Mouse (Mus musculus) gastrocnemius, adult 18-20 months (tissue): ENCODE data around the gene Gm29776. TPM values are rescaled to one million over a fixed set of nuclear protein-coding genes. Genes with fewer than 3 reads are reported as not detected.

Experiments used
- DNase-seq: peaks from one replicate; pipeline ENCODE4 v3.0.0; 2021; ENCODE audit warnings: low spot score
- microRNA-seq: library from miRNA; unstranded; fragments of <30 nt; microRNA quantifications from one replicate; pipeline ENCODE4 v1.2.0, GENCODE M21; 2021
- total RNA-seq, 2 experiments: library from RNA; stranded (reverse); gene quantifications; 2 replicates each; pipeline ENCODE4 v1.2.3; 2021

Gm29776 gene
- total RNA-seq, 2 experiments from 2014 or later = not detected

DNA sequence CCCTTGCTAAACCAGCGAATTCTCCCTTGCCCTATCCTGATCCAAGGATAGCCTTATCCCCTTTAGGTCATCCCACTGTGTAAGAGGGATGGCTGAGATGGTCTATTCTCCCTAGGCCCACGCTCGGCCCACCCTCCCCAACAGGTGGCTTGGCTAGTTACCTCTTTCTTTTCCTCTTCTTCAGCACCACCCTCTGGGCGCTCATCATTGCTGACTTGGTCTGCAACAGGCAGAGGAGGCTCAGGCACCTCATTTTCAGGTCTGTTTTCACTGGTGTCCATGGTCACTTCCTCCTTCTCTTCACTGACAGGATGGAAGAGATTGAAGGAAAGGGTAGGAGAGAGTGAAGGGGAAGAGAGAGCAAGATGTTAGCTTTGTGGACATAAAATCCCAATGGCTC, 47.1 kb downstream of the Gm29776 start:
- no peak for DNase-seq

DNA sequence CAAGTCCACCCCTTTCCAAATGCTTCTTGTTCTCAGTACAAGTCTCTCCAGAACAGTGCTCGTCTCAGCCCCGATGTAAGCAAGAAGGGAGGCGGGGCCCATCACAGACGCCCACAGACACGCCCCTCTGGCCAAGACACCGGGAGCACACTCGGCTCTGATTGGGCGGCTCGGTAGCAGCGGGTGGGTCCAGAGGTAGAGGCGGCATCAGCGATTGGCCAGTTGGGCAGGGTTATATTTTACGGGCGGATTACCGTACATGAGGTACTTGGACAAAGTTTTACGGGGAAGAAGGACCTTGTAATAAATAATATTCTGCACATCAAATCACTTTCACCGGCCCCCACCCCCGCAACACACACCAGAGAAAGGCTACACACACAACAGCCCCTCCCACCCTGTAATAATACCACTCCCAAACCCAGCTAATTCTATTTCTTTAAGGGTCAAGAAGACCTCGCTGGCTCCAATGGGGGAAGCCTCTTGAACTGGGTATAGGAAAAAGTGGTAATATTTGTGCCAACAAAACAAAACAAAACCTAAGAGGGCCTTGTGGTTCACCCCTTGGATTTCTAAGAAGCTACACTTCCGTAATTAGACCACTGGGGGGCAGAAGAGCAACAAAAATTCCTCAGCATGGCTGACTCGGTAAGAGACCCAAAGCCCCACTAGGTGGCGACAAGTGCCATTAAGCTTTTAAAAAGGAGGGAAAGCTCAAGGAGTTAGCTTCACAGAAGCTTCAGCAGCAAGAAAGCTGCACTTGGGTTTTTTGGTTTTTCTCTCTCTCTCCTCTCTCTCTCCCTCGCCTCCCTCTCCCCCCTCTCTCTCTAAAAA, 47.8 kb downstream of the Gm29776 start:
- peak; percentile 88 for DNase-seq

DNA sequence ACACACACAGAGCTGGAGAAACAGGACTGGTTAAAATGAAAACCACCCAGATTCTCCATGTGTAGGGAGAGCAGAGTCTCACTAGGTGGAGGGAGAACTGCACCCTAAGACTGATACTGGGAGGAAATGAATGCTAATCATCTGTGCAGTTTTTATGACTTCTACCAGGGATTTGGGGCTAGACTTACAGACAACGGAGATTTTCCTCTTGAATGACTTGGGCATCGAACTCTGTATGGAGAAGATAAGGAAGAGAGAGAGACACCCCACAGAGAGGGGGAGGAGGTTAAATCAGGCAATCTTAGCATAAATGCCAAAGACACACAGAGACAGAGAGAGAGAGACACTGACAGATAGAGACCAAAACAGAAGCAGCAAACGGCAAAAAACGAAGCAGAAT, 50.7 kb downstream of the Gm29776 start:
- DNase-seq = no peak

DNA sequence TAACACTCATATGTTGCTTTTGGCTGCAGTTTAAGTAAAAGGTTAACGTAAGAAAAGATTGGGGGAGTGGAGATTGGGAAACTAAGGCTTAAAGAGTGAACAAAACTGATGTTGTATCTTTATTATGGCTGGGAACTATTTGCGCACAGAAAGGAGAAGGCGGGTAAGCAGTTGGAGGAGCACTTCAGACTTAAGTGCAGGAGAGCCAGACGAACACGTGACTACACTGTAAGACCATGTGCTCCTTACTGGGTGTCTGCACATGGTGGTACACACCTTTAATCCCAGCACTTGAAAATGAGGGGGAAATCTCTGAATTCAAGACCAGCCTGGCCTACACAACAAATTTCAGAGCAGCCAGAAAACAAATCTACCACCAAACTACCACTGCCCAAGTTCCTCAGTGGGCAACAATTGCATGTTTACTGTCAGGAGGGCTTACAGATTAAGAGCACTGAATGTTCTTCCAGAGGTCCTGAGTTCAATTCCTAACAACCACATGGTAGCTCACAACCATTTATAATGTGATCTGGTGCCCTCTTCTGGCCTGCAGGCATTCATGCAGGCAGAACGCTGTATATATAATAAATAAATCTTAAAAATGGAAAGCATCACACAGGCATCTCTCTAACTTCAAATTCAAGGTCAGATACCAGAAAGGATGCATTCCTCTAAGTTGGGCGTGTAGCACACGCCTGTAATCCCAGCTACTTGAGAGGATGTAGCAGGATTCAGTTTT, 51.6 kb downstream of the Gm29776 start:
- DNase-seq = no peak

DNA sequence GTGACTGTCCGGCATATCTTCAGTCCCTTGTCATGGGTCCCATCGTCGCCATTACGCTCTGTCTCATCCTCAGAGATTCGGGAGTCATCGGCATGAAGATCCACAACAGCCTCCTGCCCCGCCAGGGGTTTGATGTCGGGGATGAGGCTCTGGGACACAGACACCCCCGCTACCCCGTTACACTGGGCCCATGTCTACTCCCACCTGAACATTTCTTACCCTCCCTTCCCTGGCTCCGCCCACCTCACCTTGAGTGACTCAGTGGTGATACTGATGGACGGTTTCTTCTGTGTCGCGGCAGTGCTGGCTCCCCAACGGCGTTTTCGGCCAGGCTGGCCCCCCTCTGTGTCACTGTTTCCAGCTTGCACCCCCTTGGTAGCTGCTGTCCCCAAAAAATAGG, 52.2 kb downstream of the Gm29776 start:
- DNase-seq = no peak

DNA sequence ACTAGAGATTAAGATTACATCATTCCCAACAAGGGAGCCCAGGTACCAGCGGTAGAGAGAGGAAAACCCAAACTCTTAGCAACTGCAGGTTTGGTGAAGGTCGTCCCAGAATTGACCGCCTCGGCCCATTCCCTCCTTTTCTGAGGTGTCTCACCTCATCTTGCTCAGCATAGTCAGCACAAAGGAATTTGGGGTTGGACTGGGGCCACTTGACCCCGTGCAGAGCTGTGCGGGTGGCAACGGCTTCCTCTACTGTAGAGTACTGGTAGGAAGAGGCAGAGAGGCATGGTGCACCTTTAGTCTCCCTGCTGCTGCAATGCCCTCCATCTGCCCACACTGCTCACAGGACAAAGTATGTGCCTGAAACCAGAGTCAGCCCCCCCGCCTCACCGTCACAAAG, 54.3 kb downstream of the Gm29776 start:
- DNase-seq = no peak

DNA sequence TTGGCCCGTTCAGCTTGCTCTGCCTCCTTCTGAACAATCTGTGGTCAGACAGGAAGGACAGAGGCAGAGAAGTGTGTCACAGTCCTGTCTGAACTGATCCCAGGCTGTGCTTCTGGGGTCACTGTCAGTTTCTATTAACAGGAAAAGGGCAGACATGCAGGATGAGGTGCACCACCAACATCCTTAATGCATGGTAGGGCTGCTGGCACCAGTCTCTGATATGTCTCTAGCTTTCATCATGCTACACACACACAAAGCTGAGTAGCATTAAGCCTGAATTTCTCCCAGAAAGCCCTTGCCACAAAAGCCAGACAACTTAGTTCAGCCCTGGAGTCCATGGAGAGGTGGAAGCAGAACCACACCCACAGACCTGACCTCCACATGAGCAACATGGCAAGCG, 55.6 kb downstream of the Gm29776 start:
- DNase-seq = no peak

Small RNAs within 50 kb of the gene (microRNA-seq; reads per million reads assigned to microRNA genes)
- gene Mir6948 = not detected

Other genes starting within 250 kb of the Gm29776 start
- gene Lrp10, start 234.7 kb downstream of the Gm29776 start, total RNA-seq = 10 to 100 TPM; 28.5 to 31.2 TPM
- not detected for gene Rem2, start 222.7 kb downstream of the Gm29776 start, total RNA-seq
- 10 to 100 TPM; 29.6 to 32.1 TPM for gene Prmt5, start 181.3 kb downstream of the Gm29776 start, total RNA-seq
- gene Haus4, start 144.2 kb downstream of the Gm29776 start, total RNA-seq = 1 to 10 TPM; 2.5 to 3.0 TPM
- 1 to 10 TPM in 1 of 2 experiments, under 1 TPM in 1; 0.91 to 1.6 TPM for gene Ajuba, start 121.3 kb downstream of the Gm29776 start, total RNA-seq
- 1 to 10 TPM; 2.6 to 3.9 TPM for gene 4931414P19Rik, start 92.8 kb downstream of the Gm29776 start, total RNA-seq
- 100 to 1,000 TPM; 162 to 169 TPM for gene Psmb5, start 80.8 kb downstream of the Gm29776 start, total RNA-seq
- not detected for gene Psmb11, start 77.4 kb downstream of the Gm29776 start, total RNA-seq
- not detected for gene Gm17606, start 57.9 kb downstream of the Gm29776 start, total RNA-seq
- gene Cdh24, start 57.5 kb downstream of the Gm29776 start, total RNA-seq = under 1 TPM; 0.07 to 0.11 TPM
- 10 to 100 TPM in 1 of 2 experiments, 1 to 10 TPM in 1; 7.8 to 10.6 TPM for gene 1700123O20Rik, start 12.6 kb downstream of the Gm29776 start, total RNA-seq
- gene Acin1, start 11.9 kb downstream of the Gm29776 start, total RNA-seq = 10 to 100 TPM; 62.6 to 72.6 TPM
- not detected for gene Cebpe, start 13.3 kb upstream of the Gm29776 start, total RNA-seq
- 10 to 100 TPM; 10.7 to 24.4 TPM for gene Slc7a8, start 83.1 kb upstream of the Gm29776 start, total RNA-seq
- gene Rnf212b, start 115.3 kb upstream of the Gm29776 start, total RNA-seq = 1 to 10 TPM; 3.0 to 4.1 TPM
- 1 to 10 TPM; 4.3 to 5.1 TPM for gene Homez, start 172.1 kb upstream of the Gm29776 start, total RNA-seq
- gene Ppp1r3e, start 178.7 kb upstream of the Gm29776 start, total RNA-seq = 1 to 10 TPM; 2.4 to 4.5 TPM
- 10 to 100 TPM; 22.3 to 27.3 TPM for gene Bcl2l2, start 184.5 kb upstream of the Gm29776 start, total RNA-seq
- gene Gm20521, start 184.6 kb upstream of the Gm29776 start, total RNA-seq = 1 to 10 TPM; 2.9 to 3.0 TPM
- 10 to 100 TPM; 46.1 to 51.0 TPM for gene Pabpn1, start 193.7 kb upstream of the Gm29776 start, total RNA-seq
- gene Slc22a17, start 214.3 kb upstream of the Gm29776 start, total RNA-seq = 1 to 10 TPM; 1.2 to 1.3 TPM
- gene Efs, start 227.3 kb upstream of the Gm29776 start, total RNA-seq = 1 to 10 TPM in 1 of 2 experiments, under 1 TPM in 1; 0.78 to 1.5 TPM
- gene Il25, start 233.9 kb upstream of the Gm29776 start, total RNA-seq = not detected
- under 1 TPM in 1 of 2 experiments, not detected in 1; 0.50 TPM for gene Cmtm5, start 237.4 kb upstream of the Gm29776 start, total RNA-seq